In genomic region chr3:132766033-132766726, GRCm38 (mm10) we compare ENCODE assay signal across 18 mouse cellular contexts.
DNase-seq lines count a peak whose midpoint lies in the region; ATAC-seq and TF ChIP-seq lines count a peak whose summit lies in the region.
"Had no signal": no experiment of that assay in that cellular context is flagged by ENCODE, and none has a peak within 500 bp of the region (broad histone marks: within the 10 kb centered on the region; RNA-seq: fewer than 3 reads in every experiment).

No protein-coding gene starts in this region.

- no peak overlapping the region for H3K4me2 ChIP-seq in forebrain, embryonic 14.5 days (ENCODE audit: low read length)
- H3K4me2 ChIP-seq in hindbrain, embryonic 16.5 days (ENCODE audit: low read length) = no peak overlapping the region; the same call in 1 of the 2 replicates
- no peak overlapping the region for H3K4me2 ChIP-seq in midbrain, postnatal 0 days (ENCODE audit: low read depth, low read length, poor library complexity, severe bottlenecking)
- H3K4me2 ChIP-seq: embryonic facial prominence, embryonic 12.5 days; kidney, embryonic 15.5 days; limb, embryonic 12.5 days had no signal

- H3K9ac ChIP-seq in forebrain, embryonic 14.5 days (ENCODE audit: low read length) = no peak overlapping the region
- H3K9ac ChIP-seq in hindbrain, embryonic 16.5 days (ENCODE audit: low read depth, low read length) = peak overlapping the region; percentile 38; the same call in 1 of the 2 replicates
- no peak overlapping the region for H3K9ac ChIP-seq in midbrain, postnatal 0 days (replicated peaks; ENCODE audit: low read length, poor library complexity, severe bottlenecking)
- H3K9ac ChIP-seq: embryonic facial prominence, embryonic 12.5 days; kidney, embryonic 15.5 days; limb, embryonic 12.5 days; liver, embryonic 14.5 days had no signal

- peak; percentile 75 for ATAC-seq in forebrain, embryonic 14.5 days
- ATAC-seq in hindbrain, embryonic 16.5 days = peak; percentile 74
- no peak for ATAC-seq in midbrain, postnatal 0 days (ENCODE audit: low FRiP score)
- ATAC-seq: activated CD4-positive, CD25-positive, alpha-beta regulatory T cell, adult 4 months; inflammation-experienced regulatory T-cells, adult 6 months had no signal

- 74% methylated on average over 17 of the region's 17 CpGs for WGBS in forebrain, embryonic 14.5 days
- WGBS in hindbrain, embryonic 16.5 days = 69% methylated on average over 17 of the region's 17 CpGs
- WGBS in midbrain, postnatal 0 days = 63% methylated on average over 17 of the region's 17 CpGs

- H3K36me3 ChIP-seq in forebrain, embryonic 14.5 days (ENCODE audit: control insufficient read depth, insufficient read depth, low read length) = no peaks in the 10 kb centered on the region
- H3K36me3 ChIP-seq in hindbrain, embryonic 16.5 days (ENCODE audit: control insufficient read depth, insufficient read depth, low read length) = no peaks in the 10 kb centered on the region
- 0 out of 2 replicates have a peak, but pooled peaks cover 4% of the 10 kb centered on the region for H3K36me3 ChIP-seq in midbrain, postnatal 0 days (ENCODE audit: insufficient read depth, low read length)

- TF ChIP-seq CTCF in brain, embryonic 14.5 days (IDR thresholded peaks at IDR 0.05; ENCODE audit: borderline replicate concordance, extremely low read depth, insufficient read depth, insufficient read length) = no peak
- no peak; the same call in 1 of the 2 replicates for TF ChIP-seq CTCF in midbrain, postnatal 0 days (IDR thresholded peaks at IDR 0.05)

- no peak overlapping the region for H3K27ac ChIP-seq in forebrain, embryonic 14.5 days (ENCODE audit: low read depth, low read length)
- H3K27ac ChIP-seq in hindbrain, embryonic 16.5 days (ENCODE audit: low read depth, low read length) = no peak overlapping the region
- H3K27ac ChIP-seq in midbrain, postnatal 0 days (ENCODE audit: low read depth, low read length) = no peak overlapping the region
- H3K27ac ChIP-seq: embryonic facial prominence, embryonic 12.5 days; kidney, embryonic 15.5 days; limb, embryonic 12.5 days; liver, embryonic 14.5 days had no signal

- no peaks in the 10 kb centered on the region for H3K4me1 ChIP-seq in forebrain, embryonic 14.5 days (ENCODE audit: control insufficient read depth, insufficient read depth, low read length)
- peaks cover 3% of the 10 kb centered on the region; the same call in 1 of the 2 replicates for H3K4me1 ChIP-seq in hindbrain, embryonic 16.5 days (ENCODE audit: control insufficient read depth, insufficient read depth, low read depth, low read length)
- no peaks in the 10 kb centered on the region for H3K4me1 ChIP-seq in midbrain, postnatal 0 days (ENCODE audit: insufficient read depth, low read length)
- H3K4me1 ChIP-seq: embryonic facial prominence, embryonic 12.5 days; limb, embryonic 12.5 days had no signal

- no peak overlapping the region for H3K4me3 ChIP-seq in forebrain, embryonic 14.5 days (ENCODE audit: low read depth, low read length)
- no peak overlapping the region for H3K4me3 ChIP-seq in hindbrain, embryonic 16.5 days (ENCODE audit: low read length)
- no peak overlapping the region for H3K4me3 ChIP-seq in midbrain, postnatal 0 days (ENCODE audit: low read depth, low read length)
- H3K4me3 ChIP-seq: embryonic facial prominence, embryonic 12.5 days; kidney, embryonic 15.5 days; limb, embryonic 12.5 days had no signal

- DNase-seq in brain, embryonic 14.5 days (ENCODE audit: low read depth) = peak; percentile 65
- peak; percentile 29 for DNase-seq in forebrain, embryonic 14.5 days (ENCODE audit: low spot score)
- DNase-seq in midbrain, postnatal 0 days (ENCODE audit: low spot score) = peak; percentile 9
- DNase-seq in right cerebral cortex, postnatal 10 days (ENCODE audit: low spot score in 2 of 2) = no peak
- no peak for DNase-seq in Muller cell, postnatal 12 days (ENCODE audit: inconsistent ontology term)
- DNase-seq in right cerebral cortex, postnatal 36 days (ENCODE audit: low spot score in 2 of 2) = no peak
- DNase-seq: adrenal gland, postnatal 36 days; cerebellum, postnatal 14 days; heart, postnatal 10 days; lung, postnatal 14 days; thymus, adult 2 months had no signal

- no peaks in the 10 kb centered on the region for H3K27me3 ChIP-seq in forebrain, embryonic 14.5 days (replicated peaks; ENCODE audit: control insufficient read depth, insufficient read depth, low read length)
- H3K27me3 ChIP-seq in hindbrain, embryonic 16.5 days (replicated peaks; ENCODE audit: control insufficient read depth, insufficient read depth, low read length) = no peaks in the 10 kb centered on the region
- H3K27me3 ChIP-seq in midbrain, postnatal 0 days (ENCODE audit: insufficient read depth, low read length) = no peaks in the 10 kb centered on the region
- H3K27me3 ChIP-seq: embryonic facial prominence, embryonic 12.5 days; kidney, embryonic 15.5 days; limb, embryonic 12.5 days had no signal

- H3K9me3 ChIP-seq in forebrain, embryonic 14.5 days (replicated peaks; ENCODE audit: control insufficient read depth, low read length) = no peaks in the 10 kb centered on the region
- no peaks in the 10 kb centered on the region for H3K9me3 ChIP-seq in hindbrain, embryonic 16.5 days (ENCODE audit: control insufficient read depth, low read length)
- H3K9me3 ChIP-seq in midbrain, postnatal 0 days (ENCODE audit: low read length) = no peaks in the 10 kb centered on the region
- H3K9me3 ChIP-seq: embryonic facial prominence, embryonic 12.5 days; kidney, embryonic 15.5 days; limb, embryonic 12.5 days had no signal

- no peak for TF ChIP-seq POLR2A in brain, embryonic 14.5 days (IDR thresholded peaks at IDR 0.05; ENCODE audit: borderline replicate concordance, extremely low read depth, insufficient read depth, insufficient read length, poor library complexity, severe bottlenecking)

Comparison
In these comparisons a context has a peak if more than half of its experiments do, and no peak if none do; other contexts are left out.
1. DNase-seq: peak in brain, embryonic 14.5 days (single experiment), forebrain, embryonic 14.5 days (single experiment) and midbrain, postnatal 0 days (single experiment); none in right cerebral cortex, postnatal 10 days (0 of 2), Muller cell, postnatal 12 days (single experiment) and right cerebral cortex, postnatal 36 days (0 of 2).